Mouse (Mus musculus) heart, adult 8-10 months (tissue): ENCODE results near the gene Mylk3. TPM values are rescaled to one million over a fixed set of nuclear protein-coding genes. Genes with fewer than 3 reads are reported as not detected.

Experiments
- DNase-seq: peaks from one replicate; pipeline ENCODE4 v3.0.0; 2022; ENCODE audit warnings: low spot score
- total RNA-seq, 4 experiments: library from RNA; stranded (reverse); gene quantifications; 2 replicates each; pipeline ENCODE4 v1.2.4; 2022

The Mylk3 gene
- total RNA-seq, 4 experiments from 2014 or later, result 470 to 539 (median 495) TPM

DNA sequence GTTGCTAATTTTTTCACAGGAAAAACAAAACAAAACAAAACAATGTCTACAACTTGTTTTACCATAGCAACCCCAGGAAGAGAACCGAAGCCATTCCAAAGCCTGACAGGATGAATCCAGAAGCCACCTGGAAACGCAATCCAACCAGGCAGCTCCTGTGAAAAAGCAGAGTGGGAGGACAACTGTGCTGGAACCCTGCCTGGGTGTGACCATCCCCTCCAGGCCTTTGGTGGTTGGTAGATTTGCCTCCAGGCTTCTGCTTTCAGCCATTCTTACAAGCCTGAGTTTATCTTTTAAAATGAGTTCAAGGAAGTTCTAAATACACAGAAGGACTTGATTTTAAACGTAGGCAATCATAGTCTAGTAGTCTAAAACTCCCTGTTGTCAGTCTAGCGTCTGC lies 4.2 kb downstream of the Mylk3 start:
- no peak for DNase-seq

DNA sequence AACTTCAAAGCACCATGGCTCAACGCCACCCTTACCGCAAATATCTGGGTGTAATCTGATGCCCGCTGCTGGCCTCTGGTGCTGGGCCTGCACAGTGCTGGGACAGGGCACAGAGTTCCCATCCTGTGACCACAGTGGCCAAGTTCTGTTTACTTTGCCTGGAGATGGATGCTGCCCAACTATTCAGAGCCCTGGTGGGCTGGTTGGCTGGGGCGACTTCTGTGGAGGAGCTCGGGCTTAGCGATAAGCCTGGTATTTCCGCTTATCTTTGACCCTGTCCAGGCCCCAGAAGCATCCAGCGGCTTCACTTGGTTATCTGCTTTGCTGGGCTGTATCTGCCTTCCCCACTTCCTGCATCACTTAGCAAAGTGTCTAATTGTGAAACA lies 5.3 kb downstream of the Mylk3 start:
- DNase-seq, result peak; percentile 77

DNA sequence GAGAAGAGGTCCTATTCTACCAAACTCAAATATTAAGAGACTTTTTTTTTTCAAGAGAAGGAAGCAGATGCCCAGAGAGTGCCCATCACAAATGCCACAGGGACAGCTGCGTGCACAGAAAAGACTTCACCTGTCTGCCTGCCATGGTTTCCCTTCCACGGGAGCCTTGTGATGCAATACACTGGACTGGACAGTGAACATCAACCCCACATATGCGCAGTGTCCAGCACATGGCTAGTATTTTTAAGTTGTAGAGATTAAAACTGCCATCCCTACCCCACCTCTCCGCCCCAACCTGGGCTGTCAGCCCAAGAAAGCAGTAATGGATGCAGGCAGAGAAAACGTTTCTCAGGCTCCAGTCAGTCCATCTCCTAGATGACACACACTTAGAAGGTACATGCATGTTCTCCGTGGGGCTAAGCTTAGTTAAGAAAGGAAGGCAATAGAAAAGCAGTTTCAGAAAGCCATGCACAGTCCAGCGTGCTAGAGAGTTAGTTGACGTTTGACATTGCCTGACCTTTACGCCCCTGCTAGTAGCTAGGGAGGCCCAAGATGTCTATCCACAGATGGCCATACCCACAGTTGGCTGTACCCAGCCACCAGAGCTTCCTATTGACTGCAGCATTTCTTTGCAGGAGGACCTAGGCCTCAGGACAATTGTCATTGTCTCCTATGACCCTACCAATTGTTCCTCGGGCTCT lies 5.9 kb downstream of the Mylk3 start:
- no peak for DNase-seq

DNA sequence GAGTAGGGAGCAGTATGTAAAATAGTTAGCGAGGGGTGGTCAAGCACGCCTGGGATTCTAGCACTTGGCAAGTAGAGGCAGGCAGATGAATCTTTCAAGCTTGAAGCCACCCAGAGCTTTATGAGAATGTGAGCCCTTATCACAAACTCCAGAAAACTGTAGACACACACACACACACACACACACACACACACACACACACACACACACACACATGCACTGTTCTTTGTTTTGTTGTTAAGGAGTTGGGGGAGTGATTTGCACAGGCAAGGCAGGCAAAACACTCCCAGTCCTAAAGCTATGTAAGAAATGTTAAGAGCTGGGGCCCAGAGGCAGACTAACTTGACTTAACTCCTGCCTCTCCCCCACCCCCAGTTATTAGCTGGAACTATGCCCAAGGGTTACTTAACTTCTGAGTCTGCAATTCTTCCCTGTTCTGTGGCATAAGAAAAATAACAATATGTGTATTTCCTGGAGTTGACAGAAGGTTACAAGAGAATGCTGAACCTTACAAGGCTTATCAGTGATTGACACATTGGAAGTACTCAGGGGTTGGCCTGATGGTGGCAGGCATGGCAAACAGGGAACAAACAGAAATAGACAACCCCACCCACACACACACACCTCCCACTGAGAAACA lies 6.9 kb downstream of the Mylk3 start:
- DNase-seq, result peak; percentile 49

DNA sequence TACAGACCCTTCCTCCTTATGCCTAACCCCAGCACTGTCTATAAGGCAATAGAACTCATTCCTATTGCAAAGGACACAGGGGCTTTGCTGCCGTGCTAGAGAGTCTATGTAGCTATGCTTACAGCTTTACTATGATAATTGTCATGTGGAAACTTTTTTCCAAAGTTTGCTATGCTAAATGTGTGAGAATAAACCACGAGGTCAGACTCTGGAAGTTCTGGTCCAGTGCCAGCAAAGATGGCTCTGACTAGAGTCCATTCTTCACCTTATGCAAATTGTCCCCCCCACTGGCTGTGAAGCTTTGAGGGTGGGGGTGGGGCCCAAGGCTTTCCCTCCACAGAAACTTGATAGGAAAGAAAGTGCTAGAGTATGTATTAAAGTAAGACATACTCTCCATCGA lies 9.6 kb downstream of the Mylk3 start:
- DNase-seq, result no peak

DNA sequence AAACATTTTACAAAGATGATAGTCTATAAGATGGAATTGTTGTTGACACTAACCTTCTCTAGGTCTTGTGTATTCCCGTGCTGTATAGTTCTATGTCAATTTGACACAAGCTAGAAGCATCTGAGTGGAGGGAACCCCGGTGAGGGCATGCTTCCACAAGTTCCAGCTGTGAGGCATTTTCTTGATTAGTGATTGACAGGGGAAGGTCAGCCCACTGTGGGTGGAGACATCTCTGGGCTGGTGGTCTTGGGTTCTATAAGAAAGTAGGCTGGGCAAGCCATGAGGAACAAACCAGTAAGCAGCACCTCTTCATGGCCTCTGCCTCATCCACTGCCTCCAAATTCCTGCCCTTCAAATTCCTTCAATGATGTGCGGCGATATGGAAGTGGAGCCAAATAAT lies 11.9 kb downstream of the Mylk3 start:
- no peak for DNase-seq

DNA sequence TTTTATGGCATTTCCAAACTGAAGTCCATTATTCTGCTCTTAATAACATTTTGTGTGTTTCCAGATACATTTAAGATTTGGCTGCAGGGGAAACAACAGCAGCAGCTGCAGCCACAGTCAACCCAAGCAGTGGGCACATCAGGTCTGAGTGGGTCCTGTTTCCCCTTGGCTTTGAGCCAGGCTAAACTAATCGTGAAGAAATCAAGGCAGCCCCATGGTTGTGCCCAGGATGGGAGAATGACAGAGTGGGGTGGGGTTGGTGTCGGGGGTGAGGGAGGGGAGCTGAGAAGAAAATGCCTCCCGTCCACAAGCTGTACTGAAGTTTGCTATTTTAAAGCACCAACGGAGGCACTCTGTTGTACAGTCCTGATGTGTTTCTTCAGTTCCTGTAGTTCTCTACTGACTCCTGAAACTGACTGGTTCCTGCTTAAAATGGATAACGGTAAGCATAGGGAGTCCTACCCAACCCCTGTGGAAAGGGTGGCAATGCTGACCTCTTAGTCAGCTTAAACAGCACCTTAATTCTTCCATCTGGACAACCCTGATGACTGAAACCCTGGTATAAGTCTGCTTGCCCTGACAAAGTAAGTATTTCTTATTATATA lies 12.6 kb downstream of the Mylk3 start:
- DNase-seq, result no peak

DNA sequence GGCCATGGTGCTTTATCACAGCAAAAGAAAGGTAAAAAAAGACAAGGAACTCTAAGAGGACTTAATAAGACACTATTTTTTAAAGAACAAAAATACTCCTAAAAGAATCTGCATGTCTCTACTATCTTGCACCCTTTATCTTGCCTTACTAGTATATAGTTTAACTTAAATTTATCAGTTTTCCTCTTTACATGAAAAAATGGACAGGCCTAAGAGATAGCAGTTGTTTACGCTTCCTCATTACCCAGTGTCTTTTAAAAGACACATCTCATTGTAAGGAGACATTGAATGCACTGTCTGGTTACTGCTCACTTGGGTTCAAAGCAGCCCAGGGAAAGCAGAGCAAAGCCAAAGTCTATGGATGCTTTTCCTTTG lies 13.7 kb downstream of the Mylk3 start:
- no peak for DNase-seq

DNA sequence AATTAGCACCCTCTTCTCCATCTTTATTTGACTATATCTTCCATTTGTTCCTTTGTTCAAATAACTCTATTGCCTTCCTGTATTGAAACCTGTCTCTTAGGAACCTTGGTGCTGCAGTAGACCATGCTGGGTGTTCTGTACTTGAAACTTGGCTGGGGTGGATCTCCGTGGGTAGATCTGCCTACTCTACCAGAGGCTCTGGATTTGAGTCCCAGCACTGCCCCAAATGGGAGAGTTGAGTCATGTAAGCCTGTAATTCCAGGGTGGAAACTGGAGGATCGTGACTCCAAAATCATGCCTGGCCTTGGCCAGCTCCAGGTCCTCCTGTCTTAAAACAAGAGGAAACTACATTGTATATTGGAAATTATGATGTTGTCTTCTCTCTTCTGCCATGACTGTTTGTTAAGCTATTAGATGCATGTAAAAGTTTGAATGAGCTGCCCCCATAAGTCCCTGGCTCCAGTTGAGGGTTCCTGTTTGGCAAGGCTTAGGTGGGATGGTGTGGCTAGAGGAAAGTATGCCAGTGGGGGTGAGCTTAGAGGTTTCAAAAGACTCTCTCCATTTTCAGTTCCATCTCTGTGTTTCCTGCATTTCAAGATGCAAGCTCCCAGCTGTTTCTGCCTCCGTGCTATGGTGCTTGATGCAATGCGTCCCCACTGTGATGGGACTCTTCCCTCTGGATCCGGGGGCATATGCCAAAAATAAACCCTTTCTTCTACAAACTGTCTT lies 14.2 kb downstream of the Mylk3 start:
- no peak for DNase-seq

DNA sequence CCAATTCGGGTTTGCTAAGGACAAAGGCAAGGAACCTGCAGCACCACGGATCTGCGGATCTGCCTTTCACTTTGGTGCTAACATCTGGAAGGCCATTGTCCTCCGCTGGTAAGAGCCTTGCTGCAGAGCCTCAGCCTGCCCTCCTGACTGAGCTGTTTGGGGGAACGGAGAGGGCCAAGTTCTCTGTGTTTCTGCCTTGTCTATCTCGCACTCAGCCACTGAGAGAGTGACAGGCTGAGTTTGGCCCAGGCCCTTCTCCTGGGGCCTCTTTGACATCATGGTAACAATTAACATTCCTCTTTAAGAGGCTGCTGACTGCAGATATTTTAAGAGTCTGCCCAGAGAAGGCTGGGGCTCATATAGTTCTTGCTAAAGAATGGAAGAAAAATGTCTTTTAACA lies 21.0 kb downstream of the Mylk3 start:
- peak; percentile 63 for DNase-seq

DNA sequence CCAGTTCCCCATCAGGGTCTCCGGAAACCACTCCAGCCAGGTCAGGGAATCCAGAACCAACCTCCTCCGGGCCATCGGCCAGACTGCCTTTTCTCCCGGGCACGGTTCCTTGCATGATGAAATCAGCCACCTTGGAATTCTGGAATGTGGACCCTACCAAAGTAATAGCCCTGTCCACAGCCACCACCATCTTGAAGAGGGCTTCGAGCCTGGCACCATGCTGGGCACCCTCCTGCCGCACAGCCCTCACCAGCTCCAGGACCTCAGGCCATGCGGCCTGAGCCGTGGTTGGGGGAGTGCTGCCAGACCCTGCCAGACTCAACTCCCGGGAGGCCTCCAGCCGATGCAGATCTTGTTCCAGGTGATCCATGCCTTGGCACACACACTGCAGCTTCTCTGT lies 21.5 kb downstream of the Mylk3 start:
- no peak for DNase-seq

DNA sequence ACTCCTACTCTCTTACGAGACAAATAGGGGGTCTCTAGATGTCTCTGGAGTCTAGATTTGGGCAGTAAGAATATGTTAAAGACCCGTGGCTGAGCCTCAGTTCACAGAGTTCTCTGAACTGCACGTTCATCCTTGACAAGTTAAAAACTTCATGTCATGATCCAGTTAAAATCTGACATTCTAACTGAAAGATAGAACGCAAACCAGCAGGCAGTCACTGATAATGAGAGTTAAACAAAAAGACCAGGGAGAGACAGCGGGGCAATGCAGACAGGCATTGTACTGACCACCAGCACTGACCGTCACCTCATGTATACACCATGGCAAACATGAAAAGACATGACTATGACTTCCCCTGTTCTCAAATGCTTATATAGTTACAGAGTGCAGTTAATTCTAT lies 22.7 kb downstream of the Mylk3 start:
- DNase-seq, result no peak

DNA sequence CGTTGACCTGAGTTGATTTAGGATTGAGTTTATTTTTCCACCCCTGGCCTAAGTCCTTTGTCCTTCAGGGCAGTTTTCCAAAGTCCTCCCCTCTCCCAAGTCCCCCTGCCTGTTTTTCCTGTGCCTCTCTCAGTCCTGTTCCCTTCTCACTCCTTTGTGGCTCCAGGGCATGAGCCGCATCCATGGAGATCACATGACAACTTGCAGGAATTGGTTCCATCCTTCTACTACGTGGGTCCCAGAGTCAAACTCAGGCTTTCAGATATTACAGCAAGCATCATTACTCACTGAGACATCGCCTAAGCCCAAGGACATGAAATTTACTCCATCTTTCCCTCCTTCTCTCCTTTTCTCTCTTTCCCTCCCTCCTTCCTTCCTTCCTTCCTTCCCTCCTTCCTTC lies 23.9 kb downstream of the Mylk3 start:
- no peak for DNase-seq

DNA sequence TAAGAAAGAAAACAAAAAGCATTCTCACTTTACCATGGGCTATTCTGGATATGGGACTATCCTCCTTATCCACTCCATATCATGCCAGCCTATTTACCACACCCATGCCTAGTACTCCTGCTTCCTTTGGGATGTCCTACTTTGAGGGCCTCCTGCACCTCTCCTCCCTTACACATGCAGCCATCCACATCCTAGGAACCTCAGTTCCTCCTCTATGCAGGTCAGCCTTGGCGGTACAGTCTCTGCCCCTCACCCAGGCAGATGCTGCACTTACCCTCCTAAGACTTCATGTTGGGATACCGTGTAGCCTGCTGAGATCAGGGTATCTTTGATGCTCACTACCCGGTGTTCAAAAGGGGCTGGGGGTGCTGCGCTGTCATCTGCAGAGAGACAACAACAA lies 32.9 kb downstream of the Mylk3 start:
- DNase-seq, result no peak

DNA sequence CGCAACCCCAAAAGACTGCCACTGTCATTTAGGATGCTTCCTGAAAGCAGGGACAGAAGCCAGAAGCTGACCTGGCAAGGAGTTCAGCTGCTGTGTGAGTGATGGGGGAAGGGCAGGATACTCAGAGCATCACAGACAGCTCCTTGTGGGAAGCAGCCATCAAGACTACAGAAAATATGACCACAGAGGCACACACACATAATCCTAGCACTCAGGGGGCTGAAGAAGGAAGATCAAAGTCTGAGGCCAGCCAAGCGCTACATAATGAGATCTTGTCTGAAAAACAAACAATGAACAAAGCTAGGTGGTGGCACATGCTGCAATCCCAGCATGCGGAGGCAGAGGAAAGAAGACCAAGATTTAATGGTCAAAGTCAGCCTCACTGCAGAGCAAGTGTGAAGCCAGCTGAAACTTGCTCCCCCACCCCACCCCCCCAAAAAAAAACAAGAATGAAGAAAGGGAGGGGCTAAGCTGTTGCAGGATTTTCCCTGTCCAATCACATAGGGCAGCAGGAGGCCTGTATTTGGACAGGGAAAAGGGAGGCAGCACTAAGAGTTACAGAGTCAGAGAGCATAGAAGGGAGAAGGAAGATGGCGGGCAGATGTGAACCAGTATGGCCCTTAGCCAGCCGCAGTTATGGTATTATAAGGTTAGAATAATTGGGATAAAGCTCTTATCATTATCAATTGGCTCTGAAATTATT lies 46.1 kb downstream of the Mylk3 start:
- DNase-seq, result no peak

DNA sequence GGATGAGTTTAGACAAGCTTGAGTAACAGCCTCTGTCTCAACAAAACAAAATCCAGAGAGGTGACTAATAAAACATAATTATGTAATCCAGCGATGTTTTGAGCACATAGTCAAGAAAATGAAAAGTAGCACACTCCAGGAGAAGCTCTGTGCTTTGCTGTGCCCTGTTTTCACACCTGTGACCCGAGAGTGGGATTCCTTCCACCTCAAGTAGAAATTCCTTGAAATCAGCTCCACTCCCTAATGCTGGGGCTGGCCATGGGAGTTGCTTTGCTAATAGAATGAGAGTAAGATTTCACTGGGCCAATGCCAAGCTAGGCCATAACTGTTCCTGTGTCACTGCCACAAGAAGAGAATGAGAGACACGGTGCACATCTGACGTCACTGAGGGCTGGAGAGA lies 48.5 kb downstream of the Mylk3 start:
- DNase-seq, result no peak

DNA sequence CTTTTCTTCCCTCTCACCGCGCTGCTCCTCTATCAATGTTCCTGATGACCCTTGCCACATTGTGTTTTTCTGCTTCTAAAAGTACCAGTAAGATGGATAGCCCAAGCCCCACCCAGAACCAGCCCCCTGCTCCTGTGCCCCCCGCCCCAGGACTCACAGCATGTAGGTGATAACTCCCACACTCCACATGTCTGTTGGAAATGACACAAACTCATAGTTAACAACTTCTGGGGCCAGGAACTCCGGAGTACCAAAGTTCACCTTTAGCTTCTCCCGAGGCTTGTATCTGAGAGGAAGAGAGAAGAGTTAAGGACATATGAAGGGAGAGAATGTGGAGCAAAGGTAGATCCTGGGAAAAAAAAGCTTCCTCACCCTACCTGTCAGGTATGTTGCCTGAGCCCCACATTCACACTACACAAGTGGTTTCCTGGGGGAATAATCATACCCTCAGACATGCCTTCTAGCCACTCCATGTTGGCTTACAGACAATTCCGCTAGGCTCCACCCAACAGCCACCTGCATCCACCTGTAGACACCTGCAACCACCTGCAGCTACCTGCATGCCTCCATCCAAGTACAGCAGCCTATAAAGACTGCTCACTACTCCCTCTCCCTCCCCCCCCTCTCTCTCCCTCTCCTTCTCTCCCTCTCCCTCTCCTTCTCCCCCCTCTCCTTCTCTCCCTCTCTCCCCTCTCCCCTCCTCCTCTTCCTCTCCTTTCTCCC lies 49.8 kb downstream of the Mylk3 start:
- no peak for DNase-seq

DNA sequence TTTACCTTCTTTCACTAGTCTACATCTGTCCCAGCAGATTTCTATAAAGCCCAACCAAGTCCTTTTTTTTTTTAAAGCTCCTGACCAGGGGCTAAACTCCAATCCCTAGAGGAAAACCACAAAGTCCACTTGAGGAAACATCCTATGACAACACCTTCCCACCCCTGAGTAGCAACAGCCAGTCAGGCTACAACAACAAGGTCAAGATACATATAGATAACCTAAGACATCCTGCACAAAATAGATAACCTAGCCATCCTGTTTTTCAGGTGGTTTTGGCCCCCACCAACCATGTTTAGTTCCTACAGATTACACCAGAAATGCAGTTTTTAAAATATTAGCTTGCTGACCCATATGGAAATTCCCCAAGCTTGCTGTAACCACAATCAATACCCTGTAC lies 51.0 kb downstream of the Mylk3 start:
- no peak for DNase-seq

DNA sequence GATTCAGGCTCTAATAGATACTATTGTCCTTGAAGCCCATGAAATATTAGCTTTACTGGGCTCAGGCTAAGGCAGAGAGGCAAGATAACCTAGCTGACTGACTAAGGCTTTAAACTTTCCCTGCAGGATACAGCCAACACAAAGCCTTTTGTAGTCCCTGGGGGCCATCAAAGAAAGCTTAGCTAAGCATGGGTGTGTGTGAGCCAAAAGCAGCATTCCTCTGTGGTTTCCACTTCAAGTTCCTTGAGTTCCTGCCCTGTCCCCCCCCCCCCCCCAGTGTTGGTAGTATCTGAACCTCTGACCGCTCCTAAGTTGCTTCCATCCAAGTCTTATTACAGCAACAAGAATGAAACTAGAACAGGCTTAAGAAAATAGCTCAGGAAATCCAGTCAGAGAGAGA lies 56.6 kb downstream of the Mylk3 start:
- DNase-seq, result peak; percentile 23

DNA sequence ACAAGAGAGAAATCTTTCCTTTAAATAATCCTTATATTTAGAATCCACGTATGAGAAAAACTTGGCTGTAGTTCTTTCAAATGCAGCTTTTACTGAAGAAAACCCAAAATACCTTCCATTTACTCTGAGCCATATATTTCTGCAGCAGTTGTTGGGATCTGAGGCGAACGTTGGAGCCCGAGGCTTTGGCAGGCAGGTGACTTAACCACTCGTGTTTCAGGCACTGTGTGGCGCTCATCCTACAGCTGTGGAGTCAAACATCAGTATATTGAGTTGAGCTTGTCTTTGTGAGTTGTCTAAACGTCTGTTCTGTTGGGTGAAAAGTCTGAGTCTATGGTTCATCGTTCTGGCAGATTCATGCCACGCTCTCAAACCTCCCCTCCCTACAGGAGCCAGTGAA lies 59.1 kb downstream of the Mylk3 start:
- DNase-seq, result no peak

DNA sequence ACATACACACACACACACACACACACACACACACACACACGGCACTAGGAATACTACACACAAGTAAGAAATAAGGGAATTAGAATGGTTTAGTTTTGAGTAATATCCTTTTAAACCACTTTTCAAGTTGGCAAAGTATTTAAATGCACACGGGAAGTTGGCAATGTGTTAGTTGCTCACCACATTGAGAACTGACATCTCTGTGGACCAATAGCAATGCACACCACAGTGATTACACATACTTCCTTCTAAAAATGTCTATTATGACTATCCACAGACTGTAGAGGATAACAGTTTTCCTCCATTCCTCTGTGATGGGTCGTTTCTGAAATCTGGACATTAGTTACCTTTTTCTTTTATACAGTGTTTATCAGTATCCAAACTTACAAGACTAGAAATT lies 63.1 kb downstream of the Mylk3 start:
- no peak for DNase-seq
